Mouse (Mus musculus): ENCODE measurements around the gene Trpc1.

GRCm38 (mm10) chr9:95793986-95794744, 44.0 kb upstream of the Trpc1 start:
- no peak for TF ChIP-seq CTCF (IDR thresholded peaks at IDR 0.05; ENCODE audit: borderline replicate concordance, extremely low read depth, insufficient read depth, insufficient read length)
- TF ChIP-seq POLR2A (IDR thresholded peaks at IDR 0.05; ENCODE audit: borderline replicate concordance, extremely low read depth, insufficient read depth, insufficient read length, poor library complexity, severe bottlenecking), result no peak

Measured in brain, embryonic 14.5 days (tissue).